Mouse (Mus musculus) kidney, postnatal 36 days (tissue): ENCODE results near the gene Morf4l1.

ENCODE experiments used
- DNase-seq, 2 experiments: peaks; one replicate each; pipeline ENCODE4 v3.0.0; 2021 to 2022; ENCODE audit warnings: mixed read lengths in 2 of 2

Gene Morf4l1

GRCm38 (mm10) chr9:90114567-90115307 is at the start of gene Morf4l1:
TSS of gene Morf4l1 (minus strand) at chr9:90114774.
- DNase-seq: peak; percentile 98

DNA sequence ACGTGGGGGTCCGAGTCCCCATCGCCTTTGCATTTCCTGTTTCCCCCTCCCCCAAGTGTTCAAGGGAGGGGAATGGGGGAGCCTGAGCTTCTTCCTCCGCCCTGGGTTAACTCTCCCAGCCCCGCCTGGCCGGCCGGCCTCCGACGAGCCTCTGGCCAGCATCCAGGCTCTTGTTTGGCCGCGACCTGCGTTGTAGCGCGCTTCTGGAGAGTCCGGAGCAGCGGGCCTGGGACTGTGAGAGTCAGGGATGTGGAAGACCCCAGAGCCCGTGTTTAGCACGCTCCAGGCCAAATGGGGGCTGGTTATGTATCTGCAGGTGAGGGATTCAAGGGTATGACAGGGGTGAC is 49.1 kb upstream of the Morf4l1 start:
- DNase-seq: peak; percentile 32 to 74

GRCm38 (mm10) chr9:90162926-90163748 is 48.6 kb upstream of the Morf4l1 start, which contains the start of gene Adamts7:
TSS of gene Adamts7 (plus strand) at chr9:90163069.
- peak; percentile 21 to 61 for DNase-seq

- DNase-seq: peak; percentile 71 to 83
Observed at GRCm38 (mm10) chr9:90162243-90162925, 47.8 kb upstream of the Morf4l1 start.

GRCm38 (mm10) chr9:90146869-90147268 is 32.3 kb upstream of the Morf4l1 start:
- no peak for DNase-seq

- DNase-seq: peak; percentile 29 to 40
Observed at GRCm38 (mm10) chr9:90145788-90146187, 31.2 kb upstream of the Morf4l1 start.

DNA sequence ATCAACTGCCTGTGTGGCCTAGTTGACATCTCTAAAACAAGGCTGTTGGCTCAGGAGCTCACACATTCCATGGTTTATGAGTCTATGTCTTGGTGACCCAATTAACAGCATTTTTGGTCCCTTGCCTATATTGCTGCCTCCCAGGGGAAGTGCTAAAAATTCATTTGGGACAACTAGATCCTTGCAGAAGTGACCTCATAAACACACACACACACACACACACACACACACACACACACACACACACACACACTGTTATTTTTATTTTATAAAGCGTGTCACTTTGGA is 22.0 kb upstream of the Morf4l1 start:
- DNase-seq: peak; percentile 34 to 64

GRCm38 (mm10) chr9:90135963-90136677 is 21.5 kb upstream of the Morf4l1 start:
- DNase-seq: no peak

DNA sequence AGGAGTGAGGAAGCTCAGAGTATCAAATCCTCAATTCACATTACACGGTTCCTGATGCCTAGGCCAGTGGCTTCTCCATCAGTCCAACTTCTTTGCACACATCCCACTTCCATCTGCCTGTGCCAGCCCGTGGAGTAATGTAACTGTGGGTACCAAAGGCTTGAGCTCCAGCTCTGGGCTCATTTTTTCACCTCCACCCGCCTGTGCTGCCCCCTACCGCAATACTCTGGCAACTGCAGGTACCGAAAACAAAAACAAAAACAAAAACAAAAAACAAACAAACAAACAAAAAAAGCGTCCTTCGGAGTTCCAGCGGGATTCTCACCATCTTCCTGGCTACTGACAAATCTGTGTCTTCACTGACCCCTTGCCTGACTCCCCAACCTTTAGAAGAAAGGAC is 20.9 kb upstream of the Morf4l1 start:
- DNase-seq: no peak

- DNase-seq: no peak
Observed at GRCm38 (mm10) chr9:90133562-90134355, 19.2 kb upstream of the Morf4l1 start.

DNA sequence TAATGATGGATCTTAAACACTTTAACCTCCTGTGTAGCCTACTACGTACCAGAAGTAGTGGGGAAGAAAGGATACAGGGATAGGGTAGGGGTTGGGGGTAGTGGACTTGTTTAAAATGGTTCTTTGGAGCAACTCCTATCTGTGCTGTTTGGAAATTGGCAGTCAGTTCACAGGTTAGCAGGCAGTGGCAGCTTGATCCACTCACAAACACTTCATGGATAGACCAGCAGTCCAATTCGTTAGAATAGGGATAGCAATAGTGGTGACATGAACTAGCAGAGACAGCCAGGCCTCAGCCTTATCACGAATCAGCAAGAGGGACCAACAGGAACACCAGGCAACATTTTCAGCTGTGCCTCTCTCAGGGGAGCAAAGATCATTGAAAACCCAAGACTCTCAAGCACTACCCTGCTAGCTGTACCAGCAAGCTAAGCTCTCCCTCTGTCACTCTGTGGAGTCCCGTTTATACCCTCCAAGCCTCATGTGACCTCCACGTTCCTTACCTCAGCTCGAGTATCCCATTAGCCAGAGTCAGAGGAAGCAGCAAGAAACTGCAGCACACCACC is 14.1 kb upstream of the Morf4l1 start:
- no peak for DNase-seq

GRCm38 (mm10) chr9:90127146-90127545 is 12.6 kb upstream of the Morf4l1 start:
- no peak for DNase-seq

DNA sequence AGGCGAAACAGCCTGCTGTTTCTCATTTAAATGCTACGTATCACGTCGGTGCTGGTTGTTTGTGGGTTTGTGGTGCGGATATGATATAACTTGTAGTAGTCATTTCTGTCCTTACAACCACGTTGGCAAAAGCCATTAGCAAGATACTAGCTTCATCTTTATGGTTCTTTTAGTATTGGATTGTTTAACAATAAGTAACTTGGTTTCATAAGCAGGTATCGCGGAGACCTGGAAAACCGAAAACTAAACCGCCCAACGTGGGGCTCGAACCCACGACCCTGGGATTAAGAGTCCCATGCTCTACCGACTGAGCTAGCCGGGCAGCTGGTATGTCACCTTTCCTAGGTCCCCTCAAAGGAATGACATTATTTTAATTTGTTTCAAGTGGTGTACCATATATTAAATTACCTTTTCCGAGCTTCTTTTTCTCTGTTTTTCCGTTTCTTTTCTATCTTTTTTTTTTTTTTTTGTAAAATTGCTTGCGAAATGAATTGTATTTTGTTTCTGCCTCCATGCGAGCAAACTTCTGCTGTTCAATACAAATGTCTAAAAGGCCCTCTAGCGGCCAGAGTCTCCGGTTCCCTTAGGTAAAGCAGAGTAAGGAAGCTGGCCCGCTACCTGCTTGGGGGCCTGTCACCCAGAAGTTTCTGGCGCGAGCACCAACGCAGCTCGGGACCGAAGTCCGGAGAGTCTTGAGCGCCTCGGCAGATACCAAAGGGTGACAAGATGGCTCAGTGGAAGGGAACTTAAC is 11.9 kb upstream of the Morf4l1 start:
- DNase-seq: peak; percentile 91 to 92

GRCm38 (mm10) chr9:90125416-90126099 is 11.0 kb upstream of the Morf4l1 start:
- DNase-seq: no peak

DNA sequence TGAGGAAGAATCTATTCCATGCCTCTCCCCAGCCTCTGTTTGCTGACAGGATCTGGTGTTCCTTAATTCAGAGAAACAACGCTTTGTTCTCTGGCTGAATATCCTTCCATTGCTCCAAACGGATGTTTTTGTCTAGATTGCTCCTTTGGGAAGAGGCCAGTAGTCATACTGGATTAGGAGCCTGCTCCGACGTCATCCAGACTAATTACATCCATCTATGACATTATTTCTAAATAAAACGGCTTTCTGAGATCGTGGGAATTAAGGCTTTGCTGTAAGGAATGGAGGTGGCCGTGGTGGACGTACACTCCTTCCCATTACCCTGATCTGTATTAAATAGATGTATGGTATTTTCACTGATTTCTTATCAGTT is 10.3 kb upstream of the Morf4l1 start:
- peak; percentile 18 to 32 for DNase-seq

GRCm38 (mm10) chr9:90124156-90124872 is 9.7 kb upstream of the Morf4l1 start:
- no peak for DNase-seq

GRCm38 (mm10) chr9:90122246-90122740 is 7.7 kb upstream of the Morf4l1 start:
- no peak for DNase-seq

- DNase-seq: no peak
Observed at GRCm38 (mm10) chr9:90117234-90117633, 2.7 kb upstream of the Morf4l1 start.

GRCm38 (mm10) chr9:90115308-90115700 is 730 bp upstream of the Morf4l1 start:
- DNase-seq: no peak
